14 mouse cellular contexts compared by ENCODE assay signal in the genomic region with DNA sequence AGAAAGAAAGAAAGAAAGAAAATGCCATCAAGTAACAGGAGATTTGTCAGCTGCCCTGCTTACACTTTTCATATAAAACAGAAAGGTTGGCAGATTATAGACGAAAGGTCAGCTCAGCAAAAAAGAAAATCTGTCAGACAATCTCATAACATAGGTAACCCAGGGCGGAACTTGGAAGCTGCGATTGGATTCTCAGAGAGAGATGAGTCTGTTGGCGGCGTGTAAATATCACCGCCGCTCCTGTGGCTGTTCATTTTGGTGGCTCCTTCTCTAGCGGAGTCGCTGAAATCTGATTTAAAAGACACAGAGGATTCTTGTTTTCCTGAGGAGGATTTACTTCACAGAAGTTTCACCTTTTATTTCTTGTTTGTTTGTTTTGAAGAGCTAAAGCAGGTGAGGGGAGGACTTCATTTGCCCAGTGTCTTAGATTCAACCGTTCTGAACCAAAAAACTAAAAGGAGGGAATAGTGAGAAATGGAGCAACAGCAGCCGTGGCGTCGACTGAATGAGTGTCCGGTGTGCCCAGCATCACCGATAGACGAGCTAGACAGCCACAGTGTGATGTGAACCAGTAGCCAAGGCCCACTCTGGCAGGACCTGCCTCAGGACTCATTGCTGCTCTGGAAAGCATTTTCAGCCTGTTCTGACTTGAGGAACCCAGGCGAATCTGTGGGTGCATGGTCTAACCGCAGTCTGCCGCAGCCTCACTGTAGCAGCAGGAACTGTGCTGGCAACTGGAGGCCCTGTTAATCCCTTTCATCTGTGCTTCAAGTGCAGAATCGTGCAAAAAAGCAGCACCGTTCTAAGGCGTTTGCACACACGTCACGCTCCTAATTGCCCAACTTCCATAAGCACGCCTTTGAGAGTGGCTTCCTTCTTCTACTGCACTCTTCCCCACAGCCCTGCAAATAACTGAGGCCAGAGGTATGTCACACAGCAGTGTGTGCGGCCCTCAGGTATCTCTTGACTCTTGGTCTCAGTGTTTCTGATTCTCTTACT.
DNase-seq lines count a peak whose midpoint lies in the region; ATAC-seq lines count a peak whose summit lies in the region.
"Had no signal": no experiment of that assay in that cellular context is flagged by ENCODE, and none has a peak within 500 bp of the region (broad histone marks: within the 10 kb centered on the region; RNA-seq: fewer than 3 reads in every experiment).

No protein-coding gene starts in this region.

- peaks cover 28% of the 10 kb centered on the region for H3K4me1 ChIP-seq in forebrain, embryonic 12.5 days
- peaks cover 28% of the 10 kb centered on the region for H3K4me1 ChIP-seq in limb, embryonic 15.5 days

- H3K4me2 ChIP-seq in forebrain, embryonic 12.5 days = no peak overlapping the region
- H3K4me2 ChIP-seq in limb, embryonic 15.5 days = no peak overlapping the region
- H3K4me2 ChIP-seq: heart, embryonic 15.5 days had no signal

- H3K36me3 ChIP-seq in forebrain, embryonic 12.5 days (replicated peaks) = peaks cover 11% of the 10 kb centered on the region; the same call in 1 of the 2 replicates
- H3K36me3 ChIP-seq in limb, embryonic 15.5 days = no peaks in the 10 kb centered on the region
- H3K36me3 ChIP-seq: heart, embryonic 15.5 days had no signal

- no peak overlapping the region for H3K9ac ChIP-seq in forebrain, embryonic 12.5 days
- H3K9ac ChIP-seq in limb, embryonic 15.5 days = no peak overlapping the region
- H3K9ac ChIP-seq: heart, embryonic 15.5 days had no signal

- peak overlapping the region; percentile 46 for H3K27ac ChIP-seq in forebrain, embryonic 12.5 days
- H3K27ac ChIP-seq in limb, embryonic 15.5 days = peak overlapping the region; percentile 75
- H3K27ac ChIP-seq: heart, embryonic 15.5 days had no signal

- no peaks in the 10 kb centered on the region for H3K27me3 ChIP-seq in forebrain, embryonic 12.5 days
- no peaks in the 10 kb centered on the region for H3K27me3 ChIP-seq in limb, embryonic 15.5 days
- H3K27me3 ChIP-seq: heart, embryonic 15.5 days had no signal

- H3K9me3 ChIP-seq in forebrain, embryonic 12.5 days = no peaks in the 10 kb centered on the region
- H3K9me3 ChIP-seq in limb, embryonic 15.5 days = no peaks in the 10 kb centered on the region
- H3K9me3 ChIP-seq: heart, embryonic 15.5 days had no signal

- no peak for ATAC-seq in forebrain, embryonic 12.5 days (ENCODE audit: low FRiP score)
- ATAC-seq in limb, embryonic 15.5 days (ENCODE audit: insufficient number of reproducible peaks, low FRiP score, low TSS enrichment, low read depth) = peak; percentile 71; the same call in 1 of the 2 replicates
- ATAC-seq: intestine, postnatal 0 days; Patski had no signal

- 67% methylated on average over 26 of the region's 26 CpGs for whole genome bisulfite sequencing in forebrain, embryonic 12.5 days
- 59% methylated on average over 26 of the region's 26 CpGs for WGBS in limb, embryonic 15.5 days

- peak; percentile 23 to 38 for DNase-seq in layer of hippocampus, postnatal 10 days (ENCODE audit: low spot score in 2 of 2)
- no peak for DNase-seq in layer of hippocampus, adult 18-20 months (ENCODE audit: low spot score in 2 of 2)
- peak; percentile 54 for DNase-seq in brain, adult 2 months (ENCODE audit: low read depth, low spot score)
- no peak for DNase-seq in gastrocnemius, adult 18-20 months (ENCODE audit: low spot score)
- no peak for DNase-seq in heart, postnatal 36 days
- DNase-seq: adrenal gland, postnatal 10 days; cerebellum, adult 11-12 months; lung, adult 18-20 months; thymus, postnatal 4 days had no signal

- H3K4me3 ChIP-seq in forebrain, embryonic 12.5 days (replicated peaks) = no peak overlapping the region
- H3K4me3 ChIP-seq in limb, embryonic 15.5 days = no peak overlapping the region
- H3K4me3 ChIP-seq: heart, embryonic 15.5 days had no signal

- intact Hi-C loops in heart, postnatal 36 days (cut with DNase I) = no loop called here

Comparison
In these comparisons a context has a peak if more than half of its experiments do, and no peak if none do; other contexts are left out.
1. DNase-seq: peak in layer of hippocampus, postnatal 10 days (2 of 2) and brain, adult 2 months (single experiment); none in layer of hippocampus, adult 18-20 months (0 of 2), gastrocnemius, adult 18-20 months (single experiment) and heart, postnatal 36 days (0 of 2).